Mouse (Mus musculus): ENCODE data around the gene Cbl.

DNA sequence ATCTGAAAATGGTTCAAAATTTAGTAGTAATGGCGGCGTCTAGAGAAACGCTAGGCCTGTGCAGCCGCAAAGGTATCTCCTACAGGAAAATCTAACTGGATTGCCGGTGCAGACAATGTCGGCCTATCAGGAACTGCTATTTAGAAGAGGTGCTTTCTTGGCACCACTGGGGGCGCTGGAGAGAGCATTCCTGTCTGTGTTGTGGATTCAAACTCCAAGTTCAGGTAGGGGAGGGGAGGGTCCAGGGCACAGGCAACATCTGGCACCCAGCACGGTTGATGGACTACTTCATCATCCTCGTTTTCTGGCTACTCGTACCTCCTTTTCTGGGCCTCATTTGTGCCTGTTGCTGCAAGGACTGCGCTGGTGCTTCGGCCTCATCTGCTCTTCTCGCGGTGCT is 55.5 kb downstream of the Cbl start:
- TF ChIP-seq CTCF (IDR thresholded peaks at IDR 0.05; ENCODE audit: low read depth, low read length): peak; percentile 18; the same call in 1 of the 2 replicates
- TF ChIP-seq GATA1 (IDR thresholded peaks at IDR 0.05; ENCODE audit: borderline replicate concordance, low read length): no peak
- no peak for TF ChIP-seq TAL1 (conservative IDR thresholded peaks at IDR 0.05; ENCODE audit: low read depth, low read length)
- TF ChIP-seq POLR2AphosphoS5 (IDR thresholded peaks at IDR 0.05; ENCODE audit: insufficient replicate concordance, low read depth, low read length): no peak
- TF ChIP-seq GATA2 (IDR thresholded peaks at IDR 0.05; ENCODE audit: borderline replicate concordance, low read depth, low read length): no peak
